Mouse (Mus musculus) intestine, postnatal 0 days (tissue): ENCODE data around the gene Wdr83os. TPM values are rescaled to one million over a fixed set of nuclear protein-coding genes. Genes with fewer than 3 reads are reported as not detected.
A peak's percentile ranks its signal among the peaks of the same experiment; 100 is the strongest.

Source experiments
- ATAC-seq: fragments of 200-750 bp; cut with Nextera tagmentation; 2 replicates; pipeline ENCODE4 v1.8.0; 2017; ENCODE audit warnings: mild to moderate bottlenecking, moderate TSS enrichment, moderate library complexity
- H3K27ac ChIP-seq: fragments of 300-500 bp; sonication (generic); 2 replicates; pipeline ENCODE4 v1.5.1; 2014; ENCODE audit warnings: mild to moderate bottlenecking, low read depth, low read length, moderate library complexity
- H3K27me3 ChIP-seq: fragments of 300-500 bp; sonication (generic); replicated peaks from 2 replicates; pipeline ENCODE4 v1.6.1; 2014; ENCODE audit warnings: low read length, mixed read lengths; ENCODE audit not compliant: control insufficient read depth, insufficient read depth
- H3K36me3 ChIP-seq: fragments of 300-500 bp; sonication (generic); 2 replicates; pipeline ENCODE4 v1.6.1; 2014; ENCODE audit warnings: mild to moderate bottlenecking, moderate library complexity; ENCODE audit not compliant: control insufficient read depth, insufficient read depth
- H3K4me1 ChIP-seq: fragments of 300-500 bp; sonication (generic); replicated peaks from 2 replicates; pipeline ENCODE4 v1.6.1; 2014; ENCODE audit warnings: antibody characterized with exemption, low read length, mixed read lengths; ENCODE audit not compliant: control insufficient read depth, insufficient read depth
- H3K4me2 ChIP-seq: fragments of 300-500 bp; sonication (generic); replicated peaks from 2 replicates; pipeline ENCODE4 v1.6.1; 2014; ENCODE audit warnings: low read depth, mild to moderate bottlenecking, moderate library complexity
- H3K4me3 ChIP-seq: fragments of 300-500 bp; sonication (generic); 2 replicates; pipeline ENCODE4 v1.5.1; 2014; ENCODE audit warnings: low read depth, low read length
- H3K9ac ChIP-seq: fragments of 300-500 bp; sonication (generic); 2 replicates; pipeline ENCODE4 v1.6.1; 2014; ENCODE audit warnings: mild to moderate bottlenecking, low read depth, low read length
- H3K9me3 ChIP-seq: fragments of 300-500 bp; sonication (generic); 2 replicates; pipeline ENCODE4 v1.6.1; 2016; ENCODE audit warnings: mixed run types; ENCODE audit not compliant: control insufficient read depth
- CTCF ChIP-seq: sonication (generic); IDR thresholded peaks from 2 replicates; pipeline ENCODE4 v1.5.1; 2016; ENCODE audit warnings: low read depth, mild to moderate bottlenecking, control low read depth, antibody characterized with exemption, moderate library complexity
- WGBS: fragments of 180-500 bp; shearing (Covaris S2); extraction: QIAGEN DNeasy Blood & Tissue Kit; methylation state at CpG from one replicate; pipeline ENCODE4 v1.1.7; 2014; 5-methylcytosine and 5-hydroxymethylcytosine counted together
- polyA plus RNA-seq: library from polyadenylated mRNA; unstranded; fragments of >200 nt; fragmentation: Nextera tagmentation; extraction: Ambion mirVana; gene quantifications from 2 replicates; pipeline ENCODE4 v1.2.1, GENCODE M21; 2015

Wdr83os gene
- polyA plus RNA-seq, 1 experiment from 2014 or later = 93.1 TPM

DNA sequence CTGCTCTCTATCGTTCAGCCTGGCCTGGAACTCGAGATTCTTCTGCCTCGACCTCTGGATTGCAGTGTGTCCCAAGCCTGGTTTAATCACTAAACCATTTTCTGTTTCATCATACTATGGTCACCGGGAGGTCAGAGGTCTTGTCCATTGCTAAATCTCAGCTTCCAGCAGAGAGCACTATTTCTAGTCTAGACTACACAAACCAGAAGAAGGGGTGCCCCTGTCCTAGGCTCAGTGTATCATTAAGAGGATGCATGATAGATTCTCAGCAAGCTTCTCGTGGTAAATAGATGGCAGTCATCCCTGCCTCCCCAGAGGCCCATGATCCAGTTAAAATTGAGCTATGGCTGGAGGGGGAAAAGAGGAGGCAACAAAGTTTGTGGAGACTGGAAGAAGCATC, 9.5 kb upstream of the Wdr83os start:
- WGBS = 63% methylated on average over 5 of the region's 5 CpGs
- 0 out of 2 replicates have a peak, but pooled peaks cover 2% of the 10 kb centered on the region for H3K4me1 ChIP-seq
- peak overlapping the region; percentile 76 for H3K4me3 ChIP-seq
- H3K4me2 ChIP-seq = peak overlapping the region; percentile 73
- peak overlapping the region; percentile 84; the same call in 1 of the 2 replicates for H3K9ac ChIP-seq
- no peaks in the 10 kb centered on the region for H3K27me3 ChIP-seq
- H3K27ac ChIP-seq = peak overlapping the region; percentile 95; the same call in 1 of the 2 replicates
- no peaks in the 10 kb centered on the region for H3K9me3 ChIP-seq
- ATAC-seq = no peak
- peaks cover 44% of the 10 kb centered on the region for H3K36me3 ChIP-seq
- TF ChIP-seq CTCF = 0 out of 2 replicates have a peak, but pooled peaks have one; percentile 29

DNA sequence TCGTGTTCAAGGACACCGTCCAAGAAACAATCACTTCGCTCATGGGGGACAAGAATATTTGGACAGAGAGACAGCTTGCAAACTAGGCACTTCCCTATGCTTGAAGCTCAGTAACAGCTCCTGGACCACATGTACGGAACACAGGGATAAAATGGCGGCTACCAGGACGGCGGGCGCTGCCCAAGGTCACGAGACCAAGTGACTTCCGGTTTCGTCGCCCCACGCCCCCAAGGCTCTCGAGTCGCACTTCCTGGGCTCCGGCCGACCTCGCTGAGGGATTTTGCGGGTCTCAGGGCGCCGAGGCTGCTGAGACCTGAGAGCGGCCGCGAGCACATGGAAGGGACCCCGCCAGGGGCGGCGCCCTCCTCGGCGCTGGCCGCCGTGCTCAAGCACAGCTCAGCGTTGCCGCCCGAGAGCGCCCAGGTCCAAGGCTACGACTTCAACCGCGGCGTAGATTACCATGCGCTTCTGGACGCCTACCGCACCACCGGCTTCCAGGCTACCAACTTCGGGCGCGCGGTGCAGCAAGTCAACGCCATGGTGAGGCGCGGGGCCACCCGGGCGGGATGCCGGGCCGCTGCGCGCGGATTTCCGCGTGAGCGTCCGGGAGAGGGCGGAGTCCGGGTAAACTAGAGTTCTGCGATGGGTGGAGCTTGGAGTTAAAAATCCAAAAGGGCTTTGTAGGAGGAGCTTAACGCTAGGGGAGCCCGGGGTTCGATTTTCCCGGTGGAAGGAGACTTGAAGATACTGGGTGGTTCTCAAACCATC, 8.8 kb upstream of the Wdr83os start, which contains the start of gene Dhps:
Dhps (plus strand) TSS at position 244 of the 768 bp plus-strand sequence.
- ATAC-seq = peak; percentile 87
- under 1% methylated on average over 68 of the region's 68 CpGs for WGBS
- peak; percentile 40 for TF ChIP-seq CTCF

DNA sequence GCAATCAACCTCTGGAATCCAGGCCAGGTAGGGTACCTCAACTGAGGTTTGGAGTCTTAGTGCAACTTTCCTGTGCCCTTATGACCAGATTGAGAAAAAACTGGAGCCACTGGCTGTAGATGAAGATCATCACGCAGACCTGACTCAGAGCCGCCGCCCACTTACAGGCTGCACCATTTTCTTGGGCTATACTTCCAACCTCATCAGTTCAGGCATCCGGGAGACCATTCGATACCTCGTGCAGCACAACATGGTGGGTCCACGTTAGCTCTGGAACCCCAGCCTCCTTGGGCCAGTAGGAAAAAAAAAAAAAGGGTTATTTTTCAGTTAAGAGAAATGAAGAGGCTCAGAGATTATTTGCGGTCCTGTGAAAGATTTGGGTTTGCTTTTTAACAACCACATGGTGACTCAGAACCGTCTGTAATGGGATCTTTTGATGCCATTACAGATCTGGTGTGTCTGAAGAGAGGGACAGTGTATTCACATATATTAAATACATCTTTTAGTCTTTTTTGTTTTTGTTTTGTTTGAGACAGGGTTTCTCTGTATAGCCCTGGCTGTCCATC, 8.1 kb upstream of the Wdr83os start:
- 29% methylated on average over 9 of the region's 9 CpGs for WGBS

More for the DNA sequence above, 8.8 kb upstream of the Wdr83os start, which contains the start of gene Dhps:
- 0 out of 2 replicates have a peak, but pooled peaks cover 2% of the 10 kb centered on the region for H3K4me1 ChIP-seq
- H3K36me3 ChIP-seq = peaks cover 44% of the 10 kb centered on the region
- peak within 1 kb of the TSS; percentile 84 for H3K9ac ChIP-seq
- no peaks in the 10 kb centered on the region for H3K9me3 ChIP-seq
- peak within 1 kb of the TSS; percentile 73 for H3K4me2 ChIP-seq
- H3K27me3 ChIP-seq = no peaks in the 10 kb centered on the region
- H3K4me3 ChIP-seq = peak within 1 kb of the TSS; percentile 76
- peak within 1 kb of the TSS; percentile 95 for H3K27ac ChIP-seq

DNA sequence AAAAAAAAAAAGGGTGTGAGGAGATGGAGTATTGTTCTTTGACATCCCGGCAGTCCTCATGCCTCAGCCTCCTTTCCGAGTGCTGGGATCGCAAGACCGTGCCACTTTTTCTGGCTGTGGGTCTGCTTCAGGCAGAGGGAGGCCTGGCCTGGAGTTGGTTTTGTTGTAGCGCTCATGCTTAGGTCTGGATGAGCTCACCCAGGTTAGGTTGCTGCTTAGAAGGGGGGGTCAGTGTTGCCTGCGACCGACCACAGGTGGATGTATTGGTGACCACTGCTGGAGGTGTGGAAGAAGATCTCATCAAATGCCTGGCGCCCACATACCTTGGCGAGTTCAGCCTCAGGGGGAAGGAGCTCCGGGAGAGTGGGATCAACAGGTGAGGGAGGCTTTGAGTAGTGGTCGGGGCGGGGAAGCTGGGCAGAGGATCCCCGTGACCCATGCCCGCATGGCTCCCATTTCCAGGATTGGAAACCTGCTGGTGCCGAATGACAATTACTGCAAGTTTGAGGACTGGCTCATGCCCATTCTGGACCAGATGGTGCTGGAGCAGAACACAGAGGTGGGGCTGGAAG, 7.4 kb upstream of the Wdr83os start:
- 0 out of 2 replicates have a peak, but pooled peaks cover 2% of the 10 kb centered on the region for H3K4me1 ChIP-seq
- no peak overlapping the region for H3K27ac ChIP-seq
- TF ChIP-seq CTCF = no peak
- no peaks in the 10 kb centered on the region for H3K27me3 ChIP-seq
- 94% methylated on average over 15 of the region's 15 CpGs for WGBS
- no peak overlapping the region for H3K4me3 ChIP-seq
- no peak overlapping the region for H3K9ac ChIP-seq
- ATAC-seq = no peak
- H3K9me3 ChIP-seq = no peaks in the 10 kb centered on the region
- peaks cover 33% of the 10 kb centered on the region for H3K36me3 ChIP-seq
- no peak overlapping the region for H3K4me2 ChIP-seq

More for the DNA sequence above, 8.1 kb upstream of the Wdr83os start:
- Histone ChIP-seq H3K9me3 (no peaks in the 10 kb centered on the region), H3K27me3 (no peaks in the 10 kb centered on the region), H3K9ac (peak overlapping the region; percentile 84), H3K27ac (peak overlapping the region; percentile 95), H3K4me3 (peak overlapping the region; percentile 76), H3K4me1 (0 out of 2 replicates have a peak, but pooled peaks cover 2% of the 10 kb centered on the region), H3K36me3 (peaks cover 37% of the 10 kb centered on the region), H3K4me2 (peak overlapping the region; percentile 73)
- peak; percentile 2; the same call in 1 of the 2 replicates for ATAC-seq
- no peak for TF ChIP-seq CTCF

DNA sequence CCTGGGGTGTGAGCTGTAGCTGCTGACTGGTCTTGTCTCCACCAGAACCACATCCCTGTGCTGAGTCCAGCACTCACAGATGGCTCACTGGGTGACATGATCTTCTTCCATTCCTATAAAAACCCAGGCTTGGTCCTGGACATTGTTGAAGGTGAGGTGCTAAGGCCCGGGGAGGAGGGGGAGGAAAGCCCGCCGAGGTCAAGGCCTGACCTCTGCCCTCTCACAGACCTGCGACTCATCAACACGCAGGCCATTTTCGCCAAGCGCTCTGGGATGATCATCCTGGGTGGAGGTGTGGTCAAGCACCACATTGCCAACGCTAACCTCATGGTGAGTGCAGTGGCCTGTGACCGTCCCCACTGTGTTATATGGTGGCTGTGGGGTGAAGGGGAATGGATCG, 6.4 kb upstream of the Wdr83os start:
- Histone ChIP-seq H3K36me3 (peaks cover 39% of the 10 kb centered on the region), H3K27ac (no peak overlapping the region), H3K4me1 (0 out of 2 replicates have a peak, but pooled peaks cover 2% of the 10 kb centered on the region), H3K4me3 (no peak overlapping the region), H3K9ac (no peak overlapping the region), H3K9me3 (no peaks in the 10 kb centered on the region), H3K4me2 (no peak overlapping the region), H3K27me3 (no peaks in the 10 kb centered on the region)
- TF ChIP-seq CTCF = no peak
- no peak for ATAC-seq
- WGBS = 63% methylated on average over 10 of the region's 10 CpGs

DNA sequence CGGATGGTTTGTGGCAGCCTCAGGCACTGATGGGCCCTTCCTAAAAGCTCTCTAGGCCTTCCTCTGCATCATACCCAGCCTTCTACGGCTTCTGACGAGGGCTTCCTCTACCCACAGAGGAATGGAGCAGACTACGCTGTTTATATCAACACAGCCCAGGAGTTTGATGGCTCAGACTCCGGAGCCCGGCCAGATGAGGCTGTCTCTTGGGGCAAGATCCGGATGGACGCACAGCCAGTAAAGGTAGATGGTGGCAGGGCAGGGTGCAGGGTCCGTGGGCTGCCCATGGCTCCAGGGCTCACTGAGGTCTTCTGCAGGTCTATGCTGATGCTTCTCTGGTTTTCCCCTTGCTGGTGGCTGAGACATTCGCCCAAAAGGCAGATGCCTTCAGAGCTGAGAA, 5.9 kb upstream of the Wdr83os start:
- no peaks in the 10 kb centered on the region for H3K27me3 ChIP-seq
- no peaks in the 10 kb centered on the region for H3K9me3 ChIP-seq
- TF ChIP-seq CTCF = no peak
- ATAC-seq = no peak
- H3K27ac ChIP-seq = no peak overlapping the region
- H3K36me3 ChIP-seq = peaks cover 39% of the 10 kb centered on the region
- no peak overlapping the region for H3K4me2 ChIP-seq
- no peak overlapping the region for H3K9ac ChIP-seq
- no peak overlapping the region for H3K4me3 ChIP-seq
- H3K4me1 ChIP-seq = peaks cover 2% of the 10 kb centered on the region; the same call in 1 of the 2 replicates
- WGBS = 90% methylated on average over 10 of the region's 10 CpGs
